Mouse (Mus musculus): ENCODE results near the gene Hap1. TPM values are rescaled to one million over a fixed set of nuclear protein-coding genes. Genes with fewer than 3 reads are reported as not detected.

Hap1 gene
- polyA plus RNA-seq, 1 experiment, result 1.0 TPM

GRCm38 (mm10) chr11:100397600-100398389 lies 41.9 kb upstream of the Hap1 start, which contains the start of gene Jup:
Gene Jup (minus strand): TSS chr11:100397763.
- H3K79me2 ChIP-seq (ENCODE audit: control insufficient read depth, insufficient read depth), result peaks cover 44% of the 10 kb centered on the region
- no peak for TF ChIP-seq REST (IDR thresholded peaks at IDR 0.05; ENCODE audit: insufficient read depth, insufficient read length)
- TF ChIP-seq POLR2AphosphoS2 (IDR thresholded peaks at IDR 0.05; ENCODE audit: insufficient read length, low read depth), result peak; percentile 98
- TF ChIP-seq MYOG (IDR thresholded peaks at IDR 0.05; ENCODE audit: control insufficient read depth in 1 of 3, insufficient read depth in 1 of 3, insufficient read length in 2 of 3, low read depth in 2 of 3), result peak in 2 of 3 experiments; percentile 19 to 20
- TF ChIP-seq POLR2A (IDR thresholded peaks at IDR 0.05; ENCODE audit: insufficient read length, low read depth), result peak; percentile 99
- H3K4me3 ChIP-seq, result peak within 1 kb of the TSS; percentile 77
- H3K36me3 ChIP-seq (ENCODE audit: control insufficient read depth, insufficient read depth), result no peaks in the 10 kb centered on the region
- H3K4me2 ChIP-seq (ENCODE audit: low read depth), result peak within 1 kb of the TSS; percentile 78
- peak within 1 kb of the TSS; percentile 16 for H3ac ChIP-seq (ENCODE audit: control insufficient read depth, insufficient read length)
- H3K27me3 ChIP-seq (ENCODE audit: control insufficient read depth, insufficient read depth, insufficient read length), result no peaks in the 10 kb centered on the region

DNA sequence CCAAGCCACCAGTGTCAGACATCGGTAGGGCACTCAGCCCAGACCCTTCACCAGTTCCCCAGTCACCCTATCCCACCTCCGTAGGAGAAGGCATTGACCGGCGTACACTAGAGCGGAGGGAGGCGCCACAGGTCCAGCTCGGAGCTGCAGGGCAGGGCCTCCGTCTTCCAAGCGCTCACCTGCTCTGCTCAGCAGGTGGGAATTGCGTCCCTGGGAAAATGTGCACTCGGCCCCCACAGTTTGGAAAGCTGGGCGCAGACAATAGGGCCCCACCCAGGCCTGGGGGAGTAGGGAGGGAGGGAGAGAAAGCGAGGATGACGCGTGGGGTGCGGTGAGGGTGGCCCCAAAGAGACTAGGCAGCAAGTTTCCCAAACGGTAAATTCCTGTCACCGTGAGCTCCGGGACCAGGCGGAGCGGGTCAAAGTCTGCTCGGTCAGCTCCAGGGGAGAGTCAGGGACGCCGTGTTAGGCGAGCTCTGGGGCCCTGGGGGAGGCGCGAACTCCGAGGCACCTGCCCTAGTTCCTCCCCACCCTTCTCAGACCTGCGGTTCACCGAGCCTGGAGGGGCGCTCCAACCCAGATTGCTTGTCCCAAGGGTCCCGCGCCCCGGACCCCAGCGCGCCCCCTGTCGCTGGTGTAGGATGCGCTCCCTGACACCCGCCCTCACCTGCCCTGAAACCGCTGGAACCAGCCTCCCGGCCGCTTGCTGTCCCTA lies 41.1 kb upstream of the Hap1 start:
- H3K36me3 ChIP-seq (ENCODE audit: control insufficient read depth, insufficient read depth), result no peaks in the 10 kb centered on the region
- H3ac ChIP-seq (ENCODE audit: control insufficient read depth, insufficient read length), result peak overlapping the region; percentile 16
- no peaks in the 10 kb centered on the region for H3K27me3 ChIP-seq (ENCODE audit: control insufficient read depth, insufficient read depth, insufficient read length)
- peaks cover 52% of the 10 kb centered on the region for H3K79me2 ChIP-seq (ENCODE audit: control insufficient read depth, insufficient read depth)
- peak overlapping the region; percentile 77 for H3K4me3 ChIP-seq
- TF ChIP-seq TCF12 (IDR thresholded peaks at IDR 0.05; ENCODE audit: insufficient read depth, poor library complexity, severe bottlenecking), result no peak
- peak in 1 of 3 experiments; percentile 40 for TF ChIP-seq MYOD1 (IDR thresholded peaks at IDR 0.05; ENCODE audit: control insufficient read depth in 1 of 3, insufficient read length in 2 of 3, low read depth in 2 of 3)
- H3K4me2 ChIP-seq (ENCODE audit: low read depth), result peak overlapping the region; percentile 78

GRCm38 (mm10) chr11:100395861-100396631 lies 40.1 kb upstream of the Hap1 start:
- Histone ChIP-seq H3K4me3 (peak overlapping the region; percentile 77), H3K79me2 (ENCODE audit: control insufficient read depth, insufficient read depth) (peaks cover 56% of the 10 kb centered on the region), H3K36me3 (ENCODE audit: control insufficient read depth, insufficient read depth) (no peaks in the 10 kb centered on the region), H3K4me2 (ENCODE audit: low read depth) (peak overlapping the region; percentile 78), H3ac (ENCODE audit: control insufficient read depth, insufficient read length) (peak overlapping the region; percentile 16), H3K27me3 (ENCODE audit: control insufficient read depth, insufficient read depth, insufficient read length) (no peaks in the 10 kb centered on the region)
- TF ChIP-seq POLR2A (IDR thresholded peaks at IDR 0.05; ENCODE audit: insufficient read length, low read depth) (peak; percentile 21), MAX (IDR thresholded peaks at IDR 0.05; ENCODE audit: low read depth) (no peak)

GRCm38 (mm10) chr11:100395200-100395599 lies 39.3 kb upstream of the Hap1 start:
- Histone ChIP-seq H3K4me2 (ENCODE audit: low read depth) (peak overlapping the region; percentile 78), H3K4me3 (peak overlapping the region; percentile 77), H3K36me3 (ENCODE audit: control insufficient read depth, insufficient read depth) (no peaks in the 10 kb centered on the region), H3K79me2 (ENCODE audit: control insufficient read depth, insufficient read depth) (peaks cover 62% of the 10 kb centered on the region), H3ac (ENCODE audit: control insufficient read depth, insufficient read length) (no peak overlapping the region), H3K27me3 (ENCODE audit: control insufficient read depth, insufficient read depth, insufficient read length) (no peaks in the 10 kb centered on the region)
- TF ChIP-seq TCF3 (IDR thresholded peaks at IDR 0.05; ENCODE audit: insufficient read length, low read depth) (no peak), MYOG (IDR thresholded peaks at IDR 0.05; ENCODE audit: control insufficient read depth in 1 of 3, insufficient read depth in 1 of 3, insufficient read length in 2 of 3, low read depth in 2 of 3) (peak in 1 of 3 experiments; percentile 8)

- no peak overlapping the region for H3ac ChIP-seq (ENCODE audit: control insufficient read depth, insufficient read length)
- peaks cover 69% of the 10 kb centered on the region for H3K79me2 ChIP-seq (ENCODE audit: control insufficient read depth, insufficient read depth)
- H3K36me3 ChIP-seq (ENCODE audit: control insufficient read depth, insufficient read depth), result no peaks in the 10 kb centered on the region
- H3K4me3 ChIP-seq, result peak overlapping the region; percentile 77
- peak overlapping the region; percentile 78 for H3K4me2 ChIP-seq (ENCODE audit: low read depth)
- TF ChIP-seq MYOD1 (IDR thresholded peaks at IDR 0.05; ENCODE audit: control insufficient read depth in 1 of 3, insufficient read length in 2 of 3, low read depth in 2 of 3) (no peak), USF1 (IDR thresholded peaks at IDR 0.05; ENCODE audit: low read depth) (no peak), POLR2AphosphoS2 (IDR thresholded peaks at IDR 0.05; ENCODE audit: insufficient read length, low read depth) (no peak), CEBPB (IDR thresholded peaks at IDR 0.05; ENCODE audit: insufficient read depth, poor library complexity, severe bottlenecking) (no peak), MYOG (IDR thresholded peaks at IDR 0.05; ENCODE audit: control insufficient read depth in 1 of 3, insufficient read depth in 1 of 3, insufficient read length in 2 of 3, low read depth in 2 of 3) (no peak), TCF12 (IDR thresholded peaks at IDR 0.05; ENCODE audit: insufficient read depth, poor library complexity, severe bottlenecking) (no peak), TCF3 (IDR thresholded peaks at IDR 0.05; ENCODE audit: insufficient read length, low read depth) (no peak), E2F4 (IDR thresholded peaks at IDR 0.05; ENCODE audit: insufficient read depth) (no peak), SRF (IDR thresholded peaks at IDR 0.05; ENCODE audit: control insufficient read depth, insufficient read length, low read depth) (no peak), REST (IDR thresholded peaks at IDR 0.05; ENCODE audit: insufficient read depth, insufficient read length) (no peak), MAX (IDR thresholded peaks at IDR 0.05; ENCODE audit: low read depth) (no peak), POLR2A (IDR thresholded peaks at IDR 0.05; ENCODE audit: insufficient read length, low read depth) (no peak)
- no peaks in the 10 kb centered on the region for H3K27me3 ChIP-seq (ENCODE audit: control insufficient read depth, insufficient read depth, insufficient read length)
Measured at GRCm38 (mm10) chr11:100394353-100395074, 38.6 kb upstream of the Hap1 start.
